Mouse (Mus musculus): ENCODE measurements around the gene Ift140.
A peak's percentile ranks its signal among the peaks of the same experiment; 100 is the strongest.

The Ift140 gene

GRCm38 (mm10) chr17:25077771-25078372 is 62.0 kb downstream of the Ift140 start:
- DNase-seq: peak; percentile 54

- no peak for DNase-seq
Observed at GRCm38 (mm10) chr17:25080210-25080609, 64.3 kb downstream of the Ift140 start.

- DNase-seq: no peak
Observed at GRCm38 (mm10) chr17:25080960-25081381, 65.1 kb downstream of the Ift140 start.

GRCm38 (mm10) chr17:25082081-25082847 is 66.4 kb downstream of the Ift140 start:
- DNase-seq: no peak

- no peak for DNase-seq
Observed at GRCm38 (mm10) chr17:25082887-25083286, 67.0 kb downstream of the Ift140 start.

GRCm38 (mm10) chr17:25083444-25083931 is 67.6 kb downstream of the Ift140 start, which contains the start of gene Tmem204:
Gene Tmem204, minus strand, starts transcription at chr17:25083591.
- DNase-seq: no peak

- DNase-seq: no peak
Observed at GRCm38 (mm10) chr17:25084835-25085385, 69.0 kb downstream of the Ift140 start.

- DNase-seq: no peak
Observed at GRCm38 (mm10) chr17:25086724-25087123, 70.8 kb downstream of the Ift140 start.

GRCm38 (mm10) chr17:25089158-25089557 is 73.3 kb downstream of the Ift140 start:
- DNase-seq: no peak

- DNase-seq: no peak
Observed at GRCm38 (mm10) chr17:25090450-25090849, 74.6 kb downstream of the Ift140 start.

GRCm38 (mm10) chr17:25096221-25096620 is 80.3 kb downstream of the Ift140 start:
- peak; percentile 37 for DNase-seq

GRCm38 (mm10) chr17:25100052-25100451 is 84.2 kb downstream of the Ift140 start:
- DNase-seq: no peak

- no peak for DNase-seq
Observed at GRCm38 (mm10) chr17:25101338-25101737, 85.5 kb downstream of the Ift140 start.

GRCm38 (mm10) chr17:25107786-25108185 is 91.9 kb downstream of the Ift140 start:
- no peak for DNase-seq

- peak; percentile 42 for DNase-seq
Observed at GRCm38 (mm10) chr17:25109578-25109977, 93.7 kb downstream of the Ift140 start.

- DNase-seq: no peak
Observed at GRCm38 (mm10) chr17:25110590-25110989, 94.7 kb downstream of the Ift140 start.

- DNase-seq: no peak
Observed at GRCm38 (mm10) chr17:25111220-25111619, 95.3 kb downstream of the Ift140 start.

- DNase-seq: peak; percentile 65
Observed at GRCm38 (mm10) chr17:25111739-25112422, 96.0 kb downstream of the Ift140 start.

GRCm38 (mm10) chr17:25112423-25112810 is 96.5 kb downstream of the Ift140 start:
- DNase-seq: no peak

GRCm38 (mm10) chr17:25114908-25115645 is 99.2 kb downstream of the Ift140 start:
- DNase-seq: no peak

- peak; percentile 92 for DNase-seq
Observed at GRCm38 (mm10) chr17:25115664-25116432, 100.0 kb downstream of the Ift140 start, which contains the start of gene Telo2. Gene Telo2, minus strand, starts transcription at chr17:25115967.

GRCm38 (mm10) chr17:25117263-25117662 is 101.4 kb downstream of the Ift140 start:
- no peak for DNase-seq

Data from cerebellum, adult 11 months (tissue).